Mouse (Mus musculus): Measurements from ENCODE around the gene Hip1r.
"Not testable (repeated sequence)": the region's sequence is repeated elsewhere in the genome, so short reads cannot be mapped to it uniquely, and the experiment has no call there.

DNA sequence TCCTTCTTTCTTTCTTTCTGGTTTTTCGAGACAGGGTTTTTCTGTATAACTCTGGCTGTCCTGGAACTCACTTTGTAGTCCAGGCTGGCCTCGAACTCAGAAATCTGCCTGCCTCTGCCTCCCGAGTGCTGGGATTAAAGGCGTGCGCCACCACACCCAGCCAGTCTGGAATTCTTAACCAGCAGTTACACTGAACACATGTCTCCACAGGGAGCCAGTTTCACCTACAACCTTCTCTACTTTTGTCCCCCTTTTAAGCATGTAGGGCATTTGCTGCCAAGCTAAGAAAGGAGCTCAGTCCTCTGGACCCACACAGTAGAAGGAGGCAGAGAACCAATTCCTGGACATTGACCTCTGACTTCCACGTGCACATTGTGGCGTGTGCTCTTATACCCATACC, 79.2 kb downstream of the Hip1r start:
- not testable (repeated sequence) for TF ChIP-seq POLR2A (IDR thresholded peaks at IDR 0.05; ENCODE audit: borderline replicate concordance, control insufficient read depth, low read depth, low read length); CTCF (IDR thresholded peaks at IDR 0.05; ENCODE audit: control insufficient read depth, insufficient read depth, low read length)

Data from bone marrow, adult 2 months (tissue).